Mouse (Mus musculus) testis, adult 2 months (tissue): ENCODE results near the gene Grin3b. TPM values are rescaled to one million over a fixed set of nuclear protein-coding genes. Genes with fewer than 3 reads are reported as not detected.
A peak's percentile ranks its signal among the peaks of the same experiment; 100 is the strongest.
"Not testable (repeated sequence)": the region's sequence is repeated elsewhere in the genome, so short reads cannot be mapped to it uniquely, and the experiment has no call there.

Source experiments
- H3K27ac ChIP-seq: fragments of 200-500 bp; 2 replicates; pipeline ENCODE4 v1.5.1; 2012; ENCODE audit warnings: low read depth, low read length; ENCODE audit not compliant: control insufficient read depth, insufficient read depth
- H3K27me3 ChIP-seq: fragments of 200-500 bp; 2 replicates; pipeline ENCODE4 v1.6.1; 2012; ENCODE audit warnings: mild to moderate bottlenecking, low read length, moderate library complexity; ENCODE audit not compliant: control insufficient read depth, insufficient read depth
- H3K36me3 ChIP-seq: fragments of 200-500 bp; 2 replicates; pipeline ENCODE4 v1.6.1; 2012; ENCODE audit warnings: mild to moderate bottlenecking, low read length; ENCODE audit not compliant: control insufficient read depth, insufficient read depth
- H3K4me1 ChIP-seq: fragments of 200-500 bp; 2 replicates; pipeline ENCODE4 v1.6.1; 2012; ENCODE audit warnings: low read length; ENCODE audit not compliant: control insufficient read depth, insufficient read depth
- H3K4me3 ChIP-seq: fragments of 200-500 bp; 2 replicates; pipeline ENCODE4 v1.5.1; 2012; ENCODE audit warnings: low read depth, mild to moderate bottlenecking, low read length, moderate library complexity, mixed read lengths; ENCODE audit not compliant: control insufficient read depth
- CTCF ChIP-seq: fragments of 200-500 bp; IDR thresholded peaks from 2 replicates; pipeline ENCODE4 v1.5.1; 2012; ENCODE audit warnings: low read depth, mild to moderate bottlenecking, inconsistent platforms, low read length, moderate library complexity; ENCODE audit not compliant: control insufficient read depth, insufficient read depth, insufficient replicate concordance
- POLR2A ChIP-seq: fragments of 200-500 bp; IDR thresholded peaks from 2 replicates; pipeline ENCODE4 v1.6.1; 2012; ENCODE audit warnings: low read depth, mild to moderate bottlenecking, inconsistent platforms, low read length, moderate library complexity; ENCODE audit not compliant: control insufficient read depth
- polyA plus RNA-seq: library from polyadenylated mRNA; depleted of rRNA; stranded (reverse); fragments of >200 nt; gene quantifications from 2 replicates; pipeline ENCODE4 v1.2.3, GENCODE M21; 2012

Gene Grin3b
- polyA plus RNA-seq, 1 experiment, result 17.4 TPM

DNA sequence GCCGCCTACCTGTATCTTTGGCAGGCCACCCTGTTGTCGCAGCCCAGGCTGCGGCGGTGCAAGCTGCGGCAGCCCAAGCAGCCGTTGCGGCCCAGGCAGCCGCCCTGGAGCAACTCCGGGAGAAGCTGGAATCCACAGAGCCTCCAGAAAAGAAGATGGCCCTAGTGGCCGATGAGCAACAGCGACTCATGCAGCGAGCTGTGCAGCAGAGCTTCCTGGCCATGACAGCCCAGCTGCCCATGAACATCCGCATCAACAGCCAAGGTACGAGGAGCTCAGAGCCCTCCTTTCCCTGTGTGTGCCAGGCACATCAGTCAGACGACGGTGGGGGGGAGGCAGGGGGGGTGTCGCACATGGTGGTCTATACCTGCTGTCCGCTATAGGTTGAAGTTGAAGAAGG lies 19.9 kb upstream of the Grin3b start:
- Histone ChIP-seq H3K27ac (no peak overlapping the region), H3K4me3 (no peak overlapping the region), H3K36me3 (no peaks in the 10 kb centered on the region), H3K4me1 (no peaks in the 10 kb centered on the region), H3K27me3 (no peaks in the 10 kb centered on the region)
- no peak for TF ChIP-seq CTCF
- no peak for TF ChIP-seq POLR2A

DNA sequence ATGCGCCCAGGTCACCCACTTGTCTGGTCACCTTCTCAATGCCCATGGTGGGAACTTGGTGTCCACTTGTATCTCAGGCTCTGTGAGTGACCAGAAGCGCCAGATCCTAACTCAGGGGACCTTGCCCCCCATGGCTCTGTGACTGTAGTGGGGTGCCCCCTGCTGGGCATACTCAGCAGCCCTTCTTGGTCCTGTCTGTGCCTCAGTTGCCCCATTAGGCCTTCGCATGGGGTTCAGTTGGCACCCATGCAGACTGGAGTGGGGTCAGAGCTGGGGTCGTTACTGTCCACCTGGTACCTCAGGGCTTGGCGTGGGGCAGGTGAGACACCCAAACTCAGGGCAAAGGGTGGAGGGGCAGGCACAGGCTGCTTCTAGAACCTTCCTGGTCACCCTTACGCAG lies 16.6 kb upstream of the Grin3b start:
- no peaks in the 10 kb centered on the region for H3K27me3 ChIP-seq

DNA sequence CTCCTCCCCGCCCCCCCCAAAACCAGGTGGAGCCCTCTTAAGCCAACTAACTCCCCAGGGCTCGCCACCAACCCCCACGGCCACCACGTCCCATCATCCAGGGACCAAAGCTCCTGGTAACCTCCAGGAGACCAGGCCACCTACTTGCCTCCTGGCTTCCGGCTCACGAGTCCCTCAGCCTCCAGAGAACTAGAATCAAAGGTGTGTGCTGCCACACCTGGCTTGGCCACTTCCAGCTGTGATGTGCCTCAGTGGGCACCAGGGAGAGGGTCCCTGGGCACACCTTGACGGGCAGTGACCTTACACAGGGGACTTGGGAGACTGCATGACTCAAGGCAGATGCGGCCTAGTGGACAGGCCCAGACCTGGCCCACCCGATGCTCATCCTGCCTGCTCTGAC lies 14.8 kb upstream of the Grin3b start:
- no peak overlapping the region for H3K27ac ChIP-seq
- H3K4me1 ChIP-seq, result peaks cover 2% of the 10 kb centered on the region
- H3K27me3 ChIP-seq, result no peaks in the 10 kb centered on the region
- no peak for TF ChIP-seq POLR2A
- no peak overlapping the region for H3K4me3 ChIP-seq
- H3K36me3 ChIP-seq, result no peaks in the 10 kb centered on the region

More for the DNA sequence above, 16.6 kb upstream of the Grin3b start:
- Histone ChIP-seq H3K4me1 (no peaks in the 10 kb centered on the region), H3K36me3 (no peaks in the 10 kb centered on the region), H3K4me3 (no peak overlapping the region), H3K27ac (no peak overlapping the region)
- TF ChIP-seq POLR2A (no peak), CTCF (0 out of 2 replicates have a peak, but pooled peaks have one; percentile 14)

DNA sequence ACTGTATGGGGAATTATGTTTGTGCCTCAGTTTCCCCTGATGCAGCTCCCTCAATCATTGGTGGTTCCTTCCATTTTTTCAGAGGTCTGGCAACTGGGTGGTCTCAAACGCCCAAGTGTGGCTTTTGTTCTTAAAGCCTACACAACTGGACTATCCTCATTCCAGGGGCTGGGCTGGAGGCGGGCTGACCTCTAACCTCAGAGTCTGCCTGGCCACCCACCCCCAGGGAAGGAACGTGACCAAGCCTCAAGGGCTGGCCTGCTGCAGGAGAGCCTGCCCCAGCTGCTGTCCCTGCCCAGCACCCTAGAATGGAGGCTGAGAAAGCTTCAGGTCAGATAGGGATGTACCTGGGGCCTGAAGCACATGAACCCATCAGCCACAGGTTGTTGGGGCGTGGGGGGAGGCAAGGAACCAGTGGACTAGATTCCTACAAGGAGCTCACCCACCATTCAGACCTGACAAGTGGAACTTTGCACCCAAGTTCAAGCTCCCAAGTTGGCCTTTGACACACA lies 13.8 kb upstream of the Grin3b start:
- Histone ChIP-seq H3K27me3 (no peaks in the 10 kb centered on the region), H3K4me3 (no peak overlapping the region), H3K4me1 (peaks cover 4% of the 10 kb centered on the region), H3K27ac (no peak overlapping the region), H3K36me3 (no peaks in the 10 kb centered on the region)
- TF ChIP-seq POLR2A (no peak), CTCF (no peak)

DNA sequence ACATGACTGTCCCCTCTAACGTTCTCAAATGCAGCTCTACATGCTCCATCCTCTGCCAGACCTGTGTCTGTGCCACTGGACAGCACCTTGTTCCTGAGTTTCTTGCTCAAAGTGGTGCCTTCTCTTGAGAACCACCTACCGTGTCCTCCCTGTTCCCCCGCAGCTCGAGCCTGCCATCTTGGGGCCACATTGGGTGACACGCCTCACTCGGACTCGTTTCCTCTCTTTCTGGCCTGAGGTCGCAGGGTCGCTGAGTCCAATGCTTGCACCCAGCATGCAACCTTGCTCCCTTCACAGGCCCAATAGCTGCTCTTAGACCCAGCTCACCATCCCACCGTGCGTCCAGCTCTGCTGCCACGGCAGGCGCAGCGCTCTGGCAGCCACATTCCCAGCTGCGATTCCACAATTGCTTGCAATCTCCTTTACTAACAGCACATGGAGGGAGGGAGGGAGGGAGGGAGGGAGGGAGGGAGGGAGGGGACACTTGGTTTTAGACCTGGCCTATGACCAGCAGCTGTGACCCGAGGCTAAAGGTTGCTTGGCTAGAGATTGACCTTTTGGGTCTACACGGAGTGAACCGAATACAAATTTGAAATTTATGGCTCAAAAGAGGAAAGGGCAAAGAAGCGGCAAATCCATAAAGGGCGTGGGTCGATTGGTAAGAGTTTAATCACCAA lies 12.2 kb upstream of the Grin3b start:
- TF ChIP-seq CTCF, result peak; percentile 80; the same call in 1 of the 2 replicates
- no peak for TF ChIP-seq POLR2A
- Histone ChIP-seq H3K4me1 (peaks cover 4% of the 10 kb centered on the region), H3K27me3 (no peaks in the 10 kb centered on the region), H3K27ac (no peak overlapping the region), H3K4me3 (no peak overlapping the region), H3K36me3 (no peaks in the 10 kb centered on the region; the same call in 1 of the 2 replicates)

DNA sequence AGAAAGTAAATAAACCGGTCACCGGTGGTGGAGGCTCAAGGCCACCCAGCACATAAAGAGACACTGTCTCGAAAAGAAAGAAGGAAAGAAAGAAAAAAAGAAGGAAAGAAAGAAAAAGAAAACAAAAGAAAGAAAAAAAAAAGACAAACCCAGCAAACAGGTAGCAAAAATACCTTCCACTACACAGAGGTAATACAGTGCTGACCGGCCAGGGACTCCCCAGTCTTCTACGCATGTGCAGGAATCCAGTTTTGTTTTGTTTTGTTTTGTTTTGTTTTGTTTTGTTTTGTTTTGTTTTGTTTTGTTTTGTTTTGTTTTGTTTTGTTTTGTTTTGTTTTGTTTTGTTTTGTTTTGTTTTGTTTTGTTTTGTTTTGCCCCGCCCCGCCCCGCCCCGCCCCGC lies 11.1 kb upstream of the Grin3b start:
- not testable (repeated sequence) for H3K36me3 ChIP-seq, H3K27me3 ChIP-seq, H3K27ac ChIP-seq, H3K4me3 ChIP-seq, H3K4me1 ChIP-seq

DNA sequence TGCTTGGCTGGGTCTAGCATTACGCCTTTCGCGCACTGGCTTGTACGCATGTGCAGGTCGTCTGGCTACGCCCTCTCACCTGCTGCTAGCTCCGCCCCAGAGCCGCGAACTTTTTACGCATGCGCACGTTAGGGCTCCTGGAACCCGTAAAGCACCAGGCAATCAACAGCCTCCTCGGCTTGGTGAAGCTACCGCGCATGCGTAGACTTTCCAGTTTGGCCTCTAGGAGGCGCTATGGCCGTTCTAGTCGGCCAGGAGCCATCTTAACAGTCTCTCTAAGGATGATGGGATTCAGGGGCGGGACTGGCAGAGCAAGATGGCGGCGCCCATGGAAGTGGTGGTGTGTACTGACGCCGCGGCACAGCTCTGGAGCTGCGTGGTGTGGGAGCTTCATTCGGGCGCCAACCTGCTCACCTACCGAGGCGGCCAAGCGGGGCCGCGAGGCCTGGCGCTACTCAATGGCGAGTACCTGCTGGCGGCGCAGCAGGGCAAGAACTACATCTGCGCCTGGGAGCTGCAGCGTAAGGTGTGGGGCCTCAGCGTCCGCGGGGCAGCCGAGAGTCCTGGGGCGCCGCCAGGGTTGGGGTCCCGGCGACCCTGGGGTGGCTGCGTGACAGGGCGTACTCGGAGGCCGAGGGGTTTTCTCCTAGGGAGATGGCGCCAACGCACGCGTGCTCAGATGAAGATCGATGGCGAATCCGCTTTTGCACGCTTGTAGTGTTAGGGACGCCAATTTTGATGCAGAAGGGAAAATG lies 10.5 kb upstream of the Grin3b start, which contains the start of gene Wdr18:
Gene Wdr18, plus strand, starts transcription at position 306 of the 755 bp plus-strand sequence.
- Histone ChIP-seq H3K27ac (peak within 1 kb of the TSS; percentile 77), H3K36me3 (no peaks in the 10 kb centered on the region; the same call in 1 of the 2 replicates), H3K4me3 (peak within 1 kb of the TSS; percentile 92), H3K4me1 (peaks cover 4% of the 10 kb centered on the region), H3K27me3 (no peaks in the 10 kb centered on the region)
- TF ChIP-seq POLR2A, result peak; percentile 72
- TF ChIP-seq CTCF, result peak; percentile 98
